Mouse (Mus musculus) urinary bladder, adult 2 months (tissue): ENCODE data around the gene Git1. TPM values are rescaled to one million over a fixed set of nuclear protein-coding genes. Genes with fewer than 3 reads are reported as not detected.

Source experiments
- DNase-seq: peaks from one replicate; pipeline ENCODE4 v3.0.0; 2022; ENCODE audit warnings: low spot score
- polyA plus RNA-seq: library from polyadenylated mRNA; depleted of rRNA; stranded (reverse); fragments of >200 nt; gene quantifications from 2 replicates; pipeline ENCODE4 v1.2.3, GENCODE M21; 2012

Git1 gene
- polyA plus RNA-seq, 1 experiment, result 24.7 TPM

- DNase-seq, result no peak
Measured at GRCm38 (mm10) chr11:77483043-77483442, 10.3 kb upstream of the Git1 start.

- no peak for DNase-seq
Measured at GRCm38 (mm10) chr11:77483510-77484255, 9.7 kb upstream of the Git1 start.

- no peak for DNase-seq
Measured at GRCm38 (mm10) chr11:77485229-77485628, 8.1 kb upstream of the Git1 start.

GRCm38 (mm10) chr11:77486798-77487197, 6.6 kb upstream of the Git1 start:
- no peak for DNase-seq

GRCm38 (mm10) chr11:77488771-77489581, 4.4 kb upstream of the Git1 start:
- no peak for DNase-seq

- DNase-seq, result no peak
Measured at GRCm38 (mm10) chr11:77489591-77490235, 3.6 kb upstream of the Git1 start, which contains the start of gene Ankrd13b. Gene Ankrd13b, minus strand, starts transcription at chr11:77489678.

GRCm38 (mm10) chr11:77490451-77490850, 2.9 kb upstream of the Git1 start:
- DNase-seq, result no peak

- DNase-seq, result peak; percentile 80
Measured at GRCm38 (mm10) chr11:77491123-77491501, 2.2 kb upstream of the Git1 start.

- no peak for DNase-seq
Measured at GRCm38 (mm10) chr11:77491502-77492291, 1.7 kb upstream of the Git1 start.

- DNase-seq, result no peak
Measured at GRCm38 (mm10) chr11:77492311-77492871, 971 bp upstream of the Git1 start.

- DNase-seq, result peak; percentile 84
Measured at GRCm38 (mm10) chr11:77492911-77493332, 440 bp upstream of the Git1 start.

GRCm38 (mm10) chr11:77494344-77494676, 948 bp downstream of the Git1 start:
- no peak for DNase-seq

- no peak for DNase-seq
Measured at GRCm38 (mm10) chr11:77494782-77495181, 1.4 kb downstream of the Git1 start.

- DNase-seq, result no peak
Measured at GRCm38 (mm10) chr11:77495507-77495906, 2.1 kb downstream of the Git1 start.

- no peak for DNase-seq
Measured at GRCm38 (mm10) chr11:77497341-77497756, 4.0 kb downstream of the Git1 start.

GRCm38 (mm10) chr11:77497851-77498250, 4.5 kb downstream of the Git1 start:
- no peak for DNase-seq

GRCm38 (mm10) chr11:77498261-77499139, 5.1 kb downstream of the Git1 start:
- no peak for DNase-seq

GRCm38 (mm10) chr11:77499354-77499753, 6.0 kb downstream of the Git1 start:
- no peak for DNase-seq

GRCm38 (mm10) chr11:77500361-77501325, 7.3 kb downstream of the Git1 start:
- DNase-seq, result no peak
